Mouse (Mus musculus) liver, adult 2 months (tissue): ENCODE results near the gene Emc1. TPM values are rescaled to one million over a fixed set of nuclear protein-coding genes. Genes with fewer than 3 reads are reported as not detected.

ENCODE experiments used
- DNase-seq: peaks from one replicate; pipeline ENCODE4 v3.0.0-alpha.2; 2011; ENCODE audit warnings: low read depth, low spot score; ENCODE audit errors: extremely low read depth
- H3K27ac ChIP-seq: fragments of 200-500 bp; replicated peaks from 2 replicates; pipeline ENCODE4 v1.5.1; 2012; ENCODE audit warnings: low read depth, mild to moderate bottlenecking, control low read depth, inconsistent platforms, low read length; ENCODE audit not compliant: insufficient read depth
- H3K27me3 ChIP-seq: fragments of 200-500 bp; 2 replicates; pipeline ENCODE4 v1.6.1; 2012; ENCODE audit warnings: mild to moderate bottlenecking, moderate library complexity, low read length, inconsistent platforms; ENCODE audit not compliant: control insufficient read depth, insufficient read depth
- H3K36me3 ChIP-seq: fragments of 200-500 bp; 2 replicates; pipeline ENCODE4 v1.6.1; 2012; ENCODE audit warnings: low read length, inconsistent platforms; ENCODE audit not compliant: control insufficient read depth, insufficient read depth
- H3K4me1 ChIP-seq: fragments of 200-500 bp; 2 replicates; pipeline ENCODE4 v1.6.1; 2011; ENCODE audit warnings: low read length; ENCODE audit not compliant: control insufficient read depth, insufficient read depth
- H3K4me3 ChIP-seq: fragments of 200-500 bp; 2 replicates; pipeline ENCODE4 v1.5.1; 2011; ENCODE audit warnings: low read depth, mild to moderate bottlenecking, control low read depth, low read length, moderate library complexity; ENCODE audit not compliant: insufficient read depth
- H3K79me2 ChIP-seq: fragments of 200-500 bp; 2 replicates; pipeline ENCODE4 v1.6.1; 2012; ENCODE audit warnings: inconsistent platforms, mild to moderate bottlenecking, low read length, moderate library complexity; ENCODE audit not compliant: control insufficient read depth, insufficient read depth
- H3K9ac ChIP-seq: fragments of 200-500 bp; 2 replicates; pipeline ENCODE4 v1.6.1; 2012; ENCODE audit warnings: low read depth, mild to moderate bottlenecking, control low read depth, inconsistent platforms, low read length
- CTCF ChIP-seq: fragments of 200-500 bp; IDR thresholded peaks from 2 replicates; pipeline ENCODE4 v1.5.1; 2011; ENCODE audit warnings: low read depth, low read length, control low read depth
- POLR2A ChIP-seq: fragments of 200-500 bp; IDR thresholded peaks from 2 replicates; pipeline ENCODE4 v1.6.1; 2011; ENCODE audit warnings: low read length, control low read depth; ENCODE audit not compliant: insufficient read depth; ENCODE audit errors: extremely low read depth
- WGBS: fragments of 180-500 bp; shearing (Covaris S2); methylation state at CpG from one replicate; pipeline ENCODE4 v1.1.7; 2018; 5-methylcytosine and 5-hydroxymethylcytosine counted together
- polyA plus RNA-seq: library from polyadenylated mRNA; depleted of rRNA; stranded (reverse); fragments of >200 nt; gene quantifications from 2 replicates; pipeline ENCODE4 v1.2.3, GENCODE M21; 2012
- total RNA-seq: library from RNA; depleted of rRNA; stranded (reverse); fragments of >200 nt; gene quantifications from 2 replicates; pipeline ENCODE4 v1.2.3, GENCODE M21; 2014

Emc1 gene
- total and polyA plus RNA-seq, 2 experiments, result 22.3 to 23.0 TPM

DNA sequence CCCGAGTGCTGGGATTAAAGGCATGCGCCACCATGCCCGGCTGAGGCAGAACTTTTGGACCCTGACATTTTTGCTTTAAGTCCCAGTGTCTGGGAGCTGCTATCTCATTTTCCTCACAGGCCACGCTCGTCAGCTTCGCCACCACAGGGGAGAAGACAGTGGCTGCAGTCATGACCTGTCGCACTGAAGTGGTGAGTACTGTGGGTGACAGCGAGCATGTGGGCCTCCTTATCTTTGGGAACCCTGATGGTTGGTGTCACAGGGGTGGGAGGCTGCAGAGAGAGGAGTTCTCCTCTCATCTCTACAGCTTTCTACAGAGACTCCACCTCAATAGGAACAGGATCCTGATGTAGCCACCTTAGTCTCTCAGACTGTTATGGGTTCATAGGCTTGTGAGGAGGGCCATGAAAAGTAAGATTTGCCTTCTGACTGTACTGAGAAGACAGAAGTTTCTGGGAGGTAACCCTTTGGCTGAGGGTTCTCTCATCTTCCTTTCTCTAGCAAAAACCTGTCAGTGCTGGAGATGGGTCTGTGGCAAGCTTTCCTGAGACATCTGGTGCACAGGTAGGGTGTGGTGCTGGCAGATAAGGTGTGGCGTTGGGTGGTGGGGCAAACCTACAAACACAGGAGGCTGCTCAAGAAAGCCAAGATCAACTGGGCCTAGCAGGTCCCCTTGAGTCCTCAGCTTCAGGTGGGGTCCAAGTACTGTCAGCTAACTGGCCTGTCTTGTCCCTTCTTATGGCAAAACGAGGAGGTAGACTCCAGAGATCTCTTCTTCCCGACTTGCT is 8.6 kb downstream of the Emc1 start:
- TF ChIP-seq POLR2A (no peak), CTCF (no peak)
- H3K27me3 ChIP-seq, result no peaks in the 10 kb centered on the region
- H3K4me3 ChIP-seq, result no peak overlapping the region
- WGBS, result 96% methylated on average over 11 of the region's 11 CpGs
- no peak overlapping the region for H3K27ac ChIP-seq
- no peak for DNase-seq
- peaks cover 50% of the 10 kb centered on the region for H3K36me3 ChIP-seq
- H3K9ac ChIP-seq, result no peak overlapping the region
- H3K79me2 ChIP-seq, result no peaks in the 10 kb centered on the region
- peaks cover 8% of the 10 kb centered on the region for H3K4me1 ChIP-seq

DNA sequence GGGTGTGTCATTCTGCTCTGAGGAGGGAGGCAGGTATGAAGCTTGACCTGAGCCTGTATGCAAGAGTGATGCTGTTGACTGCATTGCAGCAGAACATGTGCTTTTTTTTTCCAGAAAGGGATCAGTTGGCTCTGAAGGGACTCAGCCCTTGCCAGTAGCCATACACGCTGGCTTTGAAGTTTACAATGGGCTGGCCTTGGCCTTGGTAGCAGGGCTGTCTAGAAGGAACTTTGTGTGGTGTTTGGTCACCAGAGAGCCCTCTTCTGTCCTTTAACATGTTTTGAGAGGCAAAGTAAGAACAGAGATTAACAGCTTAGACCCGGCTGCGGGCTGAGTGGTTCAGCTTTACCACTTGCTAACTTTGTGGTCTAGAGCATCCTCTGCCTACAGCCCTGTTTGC is 14.9 kb downstream of the Emc1 start:
- no peak for DNase-seq

DNA sequence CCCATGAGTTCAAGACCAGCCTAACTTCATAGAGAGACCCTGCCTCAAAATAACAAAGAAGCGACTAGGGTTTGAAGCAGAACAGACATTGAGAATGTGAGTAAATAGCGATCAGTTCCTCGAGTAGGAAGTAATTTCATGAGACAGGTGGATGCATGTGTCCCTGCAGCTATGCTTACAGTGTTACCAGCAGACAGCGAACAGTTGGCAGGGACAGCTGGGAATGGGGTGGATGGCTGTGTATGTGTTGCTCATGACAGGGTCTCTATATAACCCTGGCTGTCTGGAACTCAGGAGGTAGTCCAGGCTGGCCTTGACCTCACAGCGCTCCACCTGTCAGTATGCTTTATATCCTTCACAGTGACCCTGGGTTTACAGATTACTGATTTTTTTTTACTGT is 15.7 kb downstream of the Emc1 start:
- Histone ChIP-seq H3K27ac (no peak overlapping the region), H3K36me3 (peaks cover 44% of the 10 kb centered on the region), H3K4me1 (no peaks in the 10 kb centered on the region), H3K9ac (no peak overlapping the region), H3K79me2 (no peaks in the 10 kb centered on the region), H3K4me3 (no peak overlapping the region), H3K27me3 (no peaks in the 10 kb centered on the region)
- WGBS, result 94% methylated on average over 5 of the region's 5 CpGs
- no peak for DNase-seq
- TF ChIP-seq POLR2A, result no peak
- no peak for TF ChIP-seq CTCF

More for the DNA sequence above, 14.9 kb downstream of the Emc1 start:
- Histone ChIP-seq H3K9ac (no peak overlapping the region), H3K79me2 (no peaks in the 10 kb centered on the region), H3K27me3 (no peaks in the 10 kb centered on the region), H3K4me3 (no peak overlapping the region), H3K27ac (no peak overlapping the region), H3K36me3 (peaks cover 47% of the 10 kb centered on the region), H3K4me1 (no peaks in the 10 kb centered on the region)
- WGBS, result 92% methylated on average over 3 of the region's 3 CpGs
- no peak for TF ChIP-seq CTCF
- no peak for TF ChIP-seq POLR2A

DNA sequence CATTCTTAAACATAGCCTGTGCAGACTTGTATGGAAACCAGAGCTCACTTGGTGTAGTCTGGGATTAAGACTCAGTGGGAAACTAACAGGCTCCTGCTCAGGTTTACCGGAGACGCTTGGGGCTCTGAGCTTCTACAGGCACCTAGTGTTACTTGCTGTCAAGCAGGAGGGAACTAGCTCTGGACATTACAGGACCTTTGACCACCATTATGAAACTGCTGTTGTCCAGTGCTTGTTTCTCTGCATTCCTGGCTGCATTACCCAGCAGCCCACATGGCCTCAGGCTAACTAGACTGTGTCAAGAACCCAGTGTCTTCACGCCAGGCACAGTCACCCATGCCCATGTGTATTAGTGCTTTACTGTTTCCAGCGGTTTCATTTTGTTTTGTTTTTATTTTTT is 20.7 kb downstream of the Emc1 start:
- Histone ChIP-seq H3K4me1 (peaks cover 3% of the 10 kb centered on the region), H3K27me3 (no peaks in the 10 kb centered on the region), H3K4me3 (no peak overlapping the region), H3K27ac (peak overlapping the region; percentile 76), H3K9ac (no peak overlapping the region), H3K79me2 (no peaks in the 10 kb centered on the region; the same call in 1 of the 2 replicates), H3K36me3 (peaks cover 42% of the 10 kb centered on the region)
- WGBS, result 18% methylated on average over 4 of the region's 4 CpGs
- DNase-seq, result peak; percentile 93
- TF ChIP-seq POLR2A (no peak), CTCF (no peak)

DNA sequence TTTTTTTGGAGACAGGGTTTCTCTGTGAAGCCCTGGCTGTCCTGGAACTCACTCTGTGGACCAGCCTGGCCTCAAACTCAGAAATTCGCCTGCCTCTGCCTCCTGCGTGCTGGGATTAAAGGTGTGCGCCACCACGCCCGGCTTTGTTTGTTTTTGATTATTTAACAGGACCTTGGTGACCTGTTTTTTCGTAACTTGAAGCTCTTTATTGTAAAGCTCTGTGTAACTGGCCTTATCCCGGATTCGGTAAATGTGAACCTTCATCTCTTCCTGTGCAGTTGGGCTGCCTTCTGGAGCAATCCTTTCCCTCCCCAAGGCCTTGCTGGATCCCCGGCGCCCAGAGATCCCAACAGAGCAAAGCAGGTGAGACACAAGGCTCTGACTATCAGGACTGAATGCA is 21.1 kb downstream of the Emc1 start:
- WGBS, result 24% methylated on average over 10 of the region's 10 CpGs
- no peak overlapping the region for H3K9ac ChIP-seq
- H3K4me3 ChIP-seq, result no peak overlapping the region
- H3K27ac ChIP-seq, result peak overlapping the region; percentile 76
- TF ChIP-seq POLR2A, result no peak
- no peak for TF ChIP-seq CTCF
- H3K79me2 ChIP-seq, result no peaks in the 10 kb centered on the region; the same call in 1 of the 2 replicates
- DNase-seq, result peak; percentile 57
- peaks cover 41% of the 10 kb centered on the region for H3K36me3 ChIP-seq
- H3K27me3 ChIP-seq, result no peaks in the 10 kb centered on the region
- H3K4me1 ChIP-seq, result peaks cover 3% of the 10 kb centered on the region

DNA sequence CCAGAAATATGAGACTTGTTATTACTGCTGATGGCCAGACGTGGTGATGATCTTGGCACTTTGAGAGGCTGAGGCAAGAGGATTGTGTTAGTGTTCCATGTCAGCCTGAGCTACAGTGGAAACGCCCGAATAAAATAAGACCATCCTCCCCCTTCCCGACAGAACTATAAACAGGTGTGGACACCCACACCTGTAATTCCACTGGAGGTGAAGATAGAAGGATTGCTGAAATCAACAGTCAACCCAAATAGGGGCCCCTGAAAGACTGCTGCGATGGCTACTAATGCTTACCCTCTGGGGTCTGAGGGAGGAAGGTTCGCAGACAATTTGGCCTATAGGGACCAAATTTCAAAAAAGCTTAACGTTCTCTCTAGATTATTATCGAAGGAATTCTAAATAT is 27.3 kb downstream of the Emc1 start:
- Histone ChIP-seq H3K36me3 (peaks cover 15% of the 10 kb centered on the region), H3K27ac (peak overlapping the region; percentile 70), H3K4me1 (peaks cover 22% of the 10 kb centered on the region), H3K27me3 (no peaks in the 10 kb centered on the region), H3K4me3 (peak overlapping the region; percentile 70; the same call in 1 of the 2 replicates), H3K79me2 (peaks cover 29% of the 10 kb centered on the region), H3K9ac (peak overlapping the region; percentile 65)
- 8% methylated on average over 8 of the region's 8 CpGs for WGBS
- TF ChIP-seq POLR2A, result no peak
- no peak for DNase-seq
